Mouse (Mus musculus): ENCODE data around the gene Thy1. TPM values are rescaled to one million over a fixed set of nuclear protein-coding genes. Genes with fewer than 3 reads are reported as not detected.

Thy1 gene
- total RNA-seq, 2 experiments from 2014 or later: 26.4 to 32.7 TPM

GRCm38 (mm10) chr9:44082266-44082665 lies 39.1 kb downstream of the Thy1 start:
- DNase-seq: no peak

GRCm38 (mm10) chr9:44083392-44084121 lies 40.4 kb downstream of the Thy1 start:
- DNase-seq: no peak

- DNase-seq: no peak
Measured at GRCm38 (mm10) chr9:44084236-44084635, 41.1 kb downstream of the Thy1 start.

- peak; percentile 99 to 100 for DNase-seq
Measured at GRCm38 (mm10) chr9:44084659-44085229, 41.6 kb downstream of the Thy1 start.

GRCm38 (mm10) chr9:44085276-44085675 lies 42.1 kb downstream of the Thy1 start:
- DNase-seq: no peak

GRCm38 (mm10) chr9:44085741-44086665 lies 42.8 kb downstream of the Thy1 start:
- peak; percentile 54 to 78 for DNase-seq

GRCm38 (mm10) chr9:44086960-44087359 lies 43.8 kb downstream of the Thy1 start:
- DNase-seq: no peak

GRCm38 (mm10) chr9:44087761-44088455 lies 44.7 kb downstream of the Thy1 start:
- peak; percentile 46 to 59 for DNase-seq

- DNase-seq: no peak
Measured at GRCm38 (mm10) chr9:44088877-44089608, 45.9 kb downstream of the Thy1 start.

- DNase-seq: peak; percentile 76 to 80
Measured at GRCm38 (mm10) chr9:44093612-44094503, 50.7 kb downstream of the Thy1 start.

GRCm38 (mm10) chr9:44094737-44095136 lies 51.6 kb downstream of the Thy1 start:
- DNase-seq: no peak

GRCm38 (mm10) chr9:44095781-44096180 lies 52.6 kb downstream of the Thy1 start:
- no peak for DNase-seq

- peak in 1 of 2 experiments; percentile 53 for DNase-seq
Measured at GRCm38 (mm10) chr9:44096536-44096935, 53.4 kb downstream of the Thy1 start.

Other genes starting within 250 kb of the Thy1 start
- gene Usp2, start 23.6 kb downstream of the Thy1 start, total RNA-seq (2021): 10 to 100 TPM; 47.3 to 75.2 TPM
- under 1 TPM in 1 of 2 experiments, not detected in 1; 0.10 TPM for gene Mfrp, start 58.3 kb downstream of the Thy1 start, total RNA-seq (2021)
- 10 to 100 TPM; 13.0 to 20.4 TPM for gene C1qtnf5, start 63.9 kb downstream of the Thy1 start, total RNA-seq (2021)
- under 1 TPM; 0.70 to 0.76 TPM for gene Gm49380, start 70.1 kb downstream of the Thy1 start, total RNA-seq (2021)
- 10 to 100 TPM; 28.0 to 32.7 TPM for gene Rnf26, start 70.1 kb downstream of the Thy1 start, total RNA-seq (2021)
- gene Mcam, start 91.1 kb downstream of the Thy1 start, total RNA-seq (2021): 10 to 100 TPM; 30.7 to 73.7 TPM
- 10 to 100 TPM; 28.9 to 40.5 TPM for gene Cbl, start 190.7 kb downstream of the Thy1 start, total RNA-seq (2021)
- 1 to 10 TPM; 2.3 to 3.3 TPM for gene Ccdc153, start 197.3 kb downstream of the Thy1 start, total RNA-seq (2021)
- not detected for gene Pdzd3, start 208.1 kb downstream of the Thy1 start, total RNA-seq (2021)
- 10 to 100 TPM; 14.9 to 32.2 TPM for gene Nlrx1, start 225.2 kb downstream of the Thy1 start, total RNA-seq (2021)
- 10 to 100 TPM; 28.2 to 32.6 TPM for gene Abcg4, start 245.2 kb downstream of the Thy1 start, total RNA-seq (2021)